Mouse (Mus musculus) myocyte (in vitro differentiated cells): ENCODE measurements around the gene 6030408B16Rik.

Source experiments
- CEBPB ChIP-seq: IDR thresholded peaks from 2 replicates; pipeline ENCODE4 v1.6.1; 2011; ENCODE audit warnings: mild to moderate bottlenecking, moderate library complexity; ENCODE audit not compliant: poor library complexity, insufficient read depth, severe bottlenecking
- MAX ChIP-seq: IDR thresholded peaks from one replicate; pipeline ENCODE4 v1.6.1; 2011; ENCODE audit warnings: low read depth, mild to moderate bottlenecking, control low read depth
- MYOG ChIP-seq, 3 experiments: IDR thresholded peaks; one replicate each; pipeline ENCODE4 v1.6.1; 2011; ENCODE audit warnings: control low read depth in 2 of 3, low read depth in 2 of 3, mild to moderate bottlenecking in 2 of 3; ENCODE audit not compliant: insufficient read length in 2 of 3, control insufficient read depth in 1 of 3, insufficient read depth in 1 of 3
- POLR2A ChIP-seq: IDR thresholded peaks from one replicate; pipeline ENCODE4 v1.6.1; 2011; ENCODE audit warnings: low read depth, mild to moderate bottlenecking, control low read depth, moderate library complexity; ENCODE audit not compliant: insufficient read length
- POLR2AphosphoS2 ChIP-seq: IDR thresholded peaks from one replicate; pipeline ENCODE4 v1.6.1; 2011; ENCODE audit warnings: low read depth, control low read depth; ENCODE audit not compliant: insufficient read length

- TF ChIP-seq MYOG (IDR thresholded peaks at IDR 0.05; ENCODE audit: control insufficient read depth in 1 of 3, insufficient read depth in 1 of 3, insufficient read length in 2 of 3, low read depth in 2 of 3) (no peak), POLR2A (no peak), CEBPB (no peak), MAX (no peak), POLR2AphosphoS2 (no peak)
Measured at GRCm38 (mm10) chr15:101320010-101320617, 27.1 kb downstream of the 6030408B16Rik start.
